Mouse (Mus musculus) cerebellum, adult 2 months (tissue): ENCODE data around the gene Ccdc142.

Source experiments
- CTCF ChIP-seq: fragments of 200-500 bp; IDR thresholded peaks from 2 replicates; pipeline ENCODE4 v1.5.1; 2011; ENCODE audit warnings: low read depth, mild to moderate bottlenecking, control low read depth, low read length, moderate library complexity, borderline replicate concordance; ENCODE audit not compliant: insufficient read depth
- POLR2A ChIP-seq: fragments of 200-500 bp; IDR thresholded peaks from 2 replicates; pipeline ENCODE4 v1.6.1; 2011; ENCODE audit warnings: low read length, control low read depth, borderline replicate concordance; ENCODE audit not compliant: insufficient read depth

DNA sequence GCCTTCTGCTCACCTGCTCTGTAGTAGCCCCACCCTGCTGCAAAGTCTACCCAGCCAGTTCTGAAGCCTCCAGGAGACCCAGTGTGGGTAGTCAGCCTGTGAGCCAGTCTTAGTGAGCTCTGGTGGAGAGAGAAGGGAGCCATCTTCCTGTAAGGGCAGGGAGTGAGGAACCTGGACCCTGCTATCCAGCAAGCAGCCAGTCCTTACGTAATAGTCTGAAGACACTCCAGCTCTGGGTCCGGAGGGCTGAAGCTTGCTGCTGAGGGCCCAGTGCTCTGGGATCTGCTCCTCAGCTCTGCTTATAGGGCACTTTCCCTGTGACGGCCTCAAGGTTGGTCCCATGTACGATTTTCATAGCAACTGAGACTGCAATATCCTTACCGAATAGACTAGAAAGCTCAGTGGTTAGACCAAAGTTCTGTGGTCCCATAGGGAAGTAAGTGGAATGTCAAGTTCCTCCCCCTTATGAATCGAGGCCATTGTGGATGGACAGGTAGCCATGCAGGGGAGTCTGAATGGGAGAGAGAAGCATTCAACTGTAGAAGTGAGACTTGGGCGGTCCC, 33.6 kb downstream of the Ccdc142 start, which contains the start of gene Rtkn:
- TF ChIP-seq CTCF = no peak
- TF ChIP-seq POLR2A = no peak
